Comparison of ENCODE assay signal across 27 mouse cellular contexts in genomic region chr6:100586758-100587157, GRCm38 (mm10).
"Had no signal": no experiment of that assay in that cellular context is flagged by ENCODE, and none has a peak within 500 bp of the region (broad histone marks: within the 10 kb centered on the region; RNA-seq: fewer than 3 reads in every experiment).

No protein-coding gene starts in this region.

- H3K27me3 ChIP-seq: embryonic facial prominence, embryonic 12.5 days; embryonic facial prominence, embryonic 13.5 days; embryonic facial prominence, embryonic 15.5 days; forebrain, embryonic 12.5 days; forebrain, embryonic 13.5 days; forebrain, embryonic 15.5 days had no signal

- ATAC-seq: forebrain, embryonic 13.5 days; forebrain, embryonic 14.5 days; forebrain, embryonic 15.5 days; forebrain, embryonic 16.5 days; forebrain, postnatal 0 days had no signal

- H3K9me3 ChIP-seq: embryonic facial prominence, embryonic 10.5 days; embryonic facial prominence, embryonic 12.5 days; embryonic facial prominence, embryonic 13.5 days; embryonic facial prominence, embryonic 15.5 days; forebrain, embryonic 10.5 days; forebrain, embryonic 12.5 days; forebrain, embryonic 13.5 days; forebrain, embryonic 15.5 days had no signal

- H3K27ac ChIP-seq: embryonic facial prominence, embryonic 12.5 days; embryonic facial prominence, embryonic 13.5 days; embryonic facial prominence, embryonic 15.5 days; forebrain, embryonic 10.5 days; forebrain, embryonic 12.5 days; forebrain, embryonic 13.5 days; forebrain, embryonic 15.5 days; gastrocnemius, adult 2 months; heart, adult 2 months had no signal

- H3K36me3 ChIP-seq: embryonic facial prominence, embryonic 10.5 days; embryonic facial prominence, embryonic 12.5 days; embryonic facial prominence, embryonic 13.5 days; embryonic facial prominence, embryonic 15.5 days; forebrain, embryonic 12.5 days; forebrain, embryonic 15.5 days had no signal

- DNase-seq: cerebellum, adult 8-10 months; cerebellum, adult 9-10 months; cerebellum, adult 9-11 months; cerebellum, postnatal 10 days; cerebellum, postnatal 14 days; cerebellum, postnatal 25 days; cerebellum, postnatal 36 days; embryo, embryonic 11 days; forebrain, postnatal 0 days; gastrocnemius, adult 2 months; gastrocnemius, postnatal 10 days; gastrocnemius, postnatal 14 days; gastrocnemius, postnatal 25 days; gastrocnemius, postnatal 36 days; heart, adult 18-20 months; heart, adult 2 months had no signal

- H3K4me3 ChIP-seq: embryonic facial prominence, embryonic 10.5 days; embryonic facial prominence, embryonic 12.5 days; embryonic facial prominence, embryonic 13.5 days; embryonic facial prominence, embryonic 15.5 days; erythroblast, embryonic 14.5 days; forebrain, embryonic 10.5 days; forebrain, embryonic 12.5 days; forebrain, embryonic 13.5 days; forebrain, embryonic 15.5 days; gastrocnemius, adult 2 months; heart, adult 2 months had no signal

- H3K9ac ChIP-seq: embryonic facial prominence, embryonic 12.5 days; embryonic facial prominence, embryonic 13.5 days; embryonic facial prominence, embryonic 15.5 days; forebrain, embryonic 12.5 days; forebrain, embryonic 13.5 days; forebrain, embryonic 15.5 days; forebrain, postnatal 0 days had no signal
